Mouse (Mus musculus): ENCODE data around the gene Rps19bp1.

Rps19bp1 gene

DNA sequence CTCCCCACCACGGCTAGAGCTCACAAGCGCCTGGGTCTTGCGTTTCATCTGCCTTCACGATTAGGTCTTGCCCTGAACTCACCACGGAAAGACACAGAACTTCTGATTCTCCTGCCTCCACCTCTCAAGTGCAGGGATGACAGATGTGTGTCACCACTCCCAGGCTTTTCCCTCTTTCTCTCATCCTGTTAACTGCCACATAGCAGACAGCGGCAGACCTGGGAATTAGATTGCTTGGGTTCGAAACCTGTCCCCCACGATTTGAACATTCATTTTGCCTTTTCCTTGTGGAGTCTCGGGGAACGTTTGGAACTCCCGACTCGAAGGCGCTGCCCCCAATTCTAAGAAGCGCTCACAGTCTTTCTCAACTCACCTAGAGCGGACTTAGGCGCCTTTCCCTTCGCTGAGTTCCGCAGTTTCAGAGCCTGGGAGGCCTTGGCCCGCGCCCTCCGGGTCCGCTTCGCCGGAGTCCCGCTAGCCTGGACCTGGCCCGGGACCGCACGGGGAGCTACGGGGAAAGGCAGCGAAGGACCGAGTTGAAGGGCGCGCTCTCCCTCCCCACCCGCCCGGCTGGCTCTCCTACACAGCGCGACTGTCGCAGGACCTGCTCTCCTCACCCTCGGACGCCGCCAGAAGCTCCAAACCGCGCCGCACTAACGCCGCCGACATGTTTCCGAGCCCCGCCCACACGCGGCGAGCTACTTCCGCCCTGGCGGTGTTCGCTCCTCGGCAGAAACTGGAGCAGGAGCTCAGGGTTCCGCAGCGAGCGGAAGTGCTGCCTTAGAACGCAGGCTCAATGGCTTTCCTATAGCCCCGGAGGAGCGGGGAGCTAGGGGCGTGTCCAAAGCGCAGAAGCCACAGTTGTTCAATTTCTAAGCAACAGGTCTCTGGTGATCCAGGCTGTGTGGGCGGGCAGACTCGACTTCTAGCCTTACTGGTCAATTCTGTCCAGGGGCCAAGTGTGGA, at the start of gene Rps19bp1:
Gene Rps19bp1 (minus strand): TSS at position 706 of the 966 bp plus-strand sequence.
- DNase-seq (ENCODE audit: low spot score), result peak; percentile 81

- no peak for DNase-seq (ENCODE audit: low spot score)
Measured at GRCm38 (mm10) chr15:80306146-80306545, 42.0 kb upstream of the Rps19bp1 start.

GRCm38 (mm10) chr15:80304188-80304587, 40.1 kb upstream of the Rps19bp1 start:
- DNase-seq (ENCODE audit: low spot score), result no peak

DNA sequence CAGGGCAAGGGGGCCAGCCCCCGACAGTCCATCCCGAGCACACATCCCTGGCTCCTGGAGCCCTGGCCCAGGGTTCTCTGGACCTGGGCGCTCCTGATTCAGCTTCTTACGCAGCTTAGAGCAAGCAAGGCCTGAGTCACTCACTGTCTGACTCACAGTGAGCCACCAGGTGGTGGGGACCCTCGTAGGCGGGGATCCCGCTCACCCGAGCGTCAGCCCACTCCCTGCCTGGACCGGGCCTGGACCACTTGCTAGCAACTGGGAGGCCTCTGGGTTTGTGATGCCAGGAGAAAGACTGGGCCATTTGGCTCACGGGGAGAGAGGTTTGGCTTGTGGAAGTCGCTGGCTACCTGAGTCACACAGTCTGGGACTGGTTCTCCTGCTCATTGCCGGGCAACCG, 39.7 kb upstream of the Rps19bp1 start:
- no peak for DNase-seq (ENCODE audit: low spot score)

DNA sequence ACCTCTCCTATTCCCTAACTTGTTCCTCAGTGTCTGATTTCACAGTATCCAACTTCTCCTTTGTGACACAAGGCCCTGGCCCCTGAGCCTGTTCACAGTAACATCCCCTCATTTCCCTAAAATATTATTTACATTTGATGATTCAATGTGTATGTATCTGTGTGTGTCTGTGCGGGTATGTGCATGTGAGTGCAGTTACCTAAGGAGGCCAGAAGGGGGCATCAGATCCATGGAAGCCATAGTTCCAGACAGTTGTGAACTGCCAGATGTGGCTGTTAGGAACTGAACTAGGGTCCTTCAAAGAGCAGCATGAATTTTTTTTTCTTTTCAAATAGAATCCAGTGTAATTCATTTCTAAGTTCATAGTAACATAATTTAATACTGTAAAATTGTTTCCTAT, 33.0 kb upstream of the Rps19bp1 start:
- DNase-seq (ENCODE audit: low spot score), result no peak

DNA sequence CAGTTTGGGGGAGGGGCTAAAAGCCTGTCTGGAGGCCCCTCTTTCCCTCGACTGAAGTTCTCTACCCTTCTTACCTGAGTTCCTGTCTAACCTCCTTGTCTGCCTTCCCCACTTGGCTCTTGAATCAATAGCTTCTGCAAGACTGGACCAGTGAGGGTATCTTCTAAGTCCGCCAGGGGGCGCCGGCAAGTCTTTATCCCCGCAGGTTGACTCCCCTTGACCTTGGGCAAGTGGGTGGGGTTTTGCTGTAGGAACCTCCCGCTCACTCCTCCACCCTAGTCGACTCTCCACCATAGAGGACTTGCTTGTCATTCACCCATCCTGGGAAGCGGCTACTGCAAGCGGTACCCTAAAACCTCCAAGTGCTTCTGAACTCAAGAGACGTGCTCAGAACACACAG, 25.3 kb upstream of the Rps19bp1 start:
- peak; percentile 81 for DNase-seq (ENCODE audit: low spot score)

GRCm38 (mm10) chr15:80288036-80288435, 23.9 kb upstream of the Rps19bp1 start:
- DNase-seq (ENCODE audit: low spot score), result no peak

GRCm38 (mm10) chr15:80286851-80287415, 22.8 kb upstream of the Rps19bp1 start, which contains the start of gene Cacna1i:
Cacna1i (plus strand) TSS chr15:80287238.
- DNase-seq (ENCODE audit: low spot score), result no peak

- DNase-seq (ENCODE audit: low spot score), result no peak
Measured at GRCm38 (mm10) chr15:80280646-80281045, 16.5 kb upstream of the Rps19bp1 start.

- no peak for DNase-seq (ENCODE audit: low spot score)
Measured at GRCm38 (mm10) chr15:80279053-80279452, 14.9 kb upstream of the Rps19bp1 start.

- DNase-seq (ENCODE audit: low spot score), result peak; percentile 67
Measured at GRCm38 (mm10) chr15:80278121-80278759, 14.1 kb upstream of the Rps19bp1 start.

DNA sequence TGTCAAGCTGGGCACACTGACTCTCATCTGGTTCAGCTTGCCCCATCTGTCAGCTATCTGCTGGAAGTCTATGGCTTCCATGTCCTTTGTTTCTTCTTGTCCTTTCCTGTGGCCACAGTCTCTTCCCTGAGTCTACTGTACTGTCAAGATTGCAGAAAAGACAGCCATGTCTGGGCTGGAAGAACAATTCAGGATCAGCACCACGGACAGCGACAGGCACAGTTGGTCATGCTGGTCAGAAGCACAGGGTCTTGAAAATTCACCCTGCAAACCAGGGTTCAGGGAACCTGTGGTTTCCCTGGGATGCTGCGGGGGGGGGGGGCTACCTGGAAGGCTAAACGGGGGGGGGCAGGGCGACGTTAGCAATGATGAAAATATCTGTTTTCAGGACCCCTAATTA, 13.5 kb upstream of the Rps19bp1 start:
- DNase-seq (ENCODE audit: low spot score), result no peak

DNA sequence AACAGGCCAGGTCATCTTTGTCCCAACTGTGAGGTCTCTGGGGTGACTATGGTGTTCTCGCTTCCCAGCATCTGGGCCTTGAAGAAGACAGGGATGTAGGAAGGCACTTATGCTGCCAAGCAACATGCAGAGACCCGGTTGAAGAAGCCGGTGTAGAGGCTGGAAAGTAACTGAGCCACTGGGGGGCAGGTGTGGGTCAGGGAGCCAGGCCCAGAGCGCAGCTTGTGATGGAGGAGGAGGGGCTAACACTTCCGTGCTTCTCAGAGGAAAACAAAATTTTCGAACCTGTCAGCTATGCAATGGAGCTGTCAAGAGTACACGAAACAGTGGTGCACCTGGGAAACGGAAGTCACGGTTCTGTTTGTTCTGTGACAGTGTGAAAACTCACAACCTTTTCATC, 13.0 kb upstream of the Rps19bp1 start:
- no peak for DNase-seq (ENCODE audit: low spot score)

DNA sequence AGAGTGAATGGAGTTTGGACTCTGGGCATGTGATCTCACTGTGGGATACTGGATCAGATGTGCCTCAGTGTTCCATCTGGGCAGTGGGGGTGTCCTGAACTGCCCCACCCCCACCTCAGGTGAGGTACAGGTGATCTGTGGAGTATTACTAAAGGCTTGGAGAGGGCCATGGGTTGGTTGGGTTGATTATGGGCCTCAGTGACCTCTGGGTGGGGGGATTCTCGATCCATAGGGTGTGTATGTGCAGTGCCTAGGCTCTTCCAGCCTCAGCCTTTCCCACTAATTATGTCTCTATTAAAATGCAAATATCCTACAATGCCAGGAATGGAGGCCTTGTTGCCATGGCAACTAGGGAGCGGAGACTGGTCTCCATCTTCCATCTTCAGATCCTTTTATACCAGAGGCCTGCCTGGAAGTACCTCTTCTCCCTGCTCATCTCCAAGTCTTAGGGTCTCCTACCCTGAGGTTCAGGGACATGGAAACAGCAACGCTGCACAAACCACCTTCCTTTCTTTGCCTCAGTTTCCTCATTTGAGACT, 7.8 kb upstream of the Rps19bp1 start:
- DNase-seq (ENCODE audit: low spot score), result no peak

GRCm38 (mm10) chr15:80266281-80266680, 2.2 kb upstream of the Rps19bp1 start:
- DNase-seq (ENCODE audit: low spot score), result peak; percentile 71

DNA sequence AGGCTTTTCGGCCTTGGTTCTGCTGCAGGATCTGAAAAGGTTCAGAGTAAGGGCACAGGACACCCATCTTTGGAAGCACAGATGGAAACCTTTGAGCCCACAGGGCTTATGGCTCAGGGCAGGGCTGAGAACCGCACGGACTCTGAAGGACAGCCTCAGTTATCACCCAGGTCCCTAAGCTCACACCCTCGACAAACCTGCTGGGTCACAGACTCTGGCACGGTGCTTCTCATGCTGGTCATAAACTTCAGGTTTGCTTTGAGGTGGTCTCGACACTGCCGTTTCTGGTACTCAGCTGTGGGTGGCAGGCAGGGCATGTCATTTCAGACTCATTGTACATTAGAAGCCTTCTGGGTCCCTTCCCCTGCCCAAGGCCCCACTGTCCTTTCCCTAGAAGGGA, 3.0 kb downstream of the Rps19bp1 start:
- no peak for DNase-seq (ENCODE audit: low spot score)

DNA sequence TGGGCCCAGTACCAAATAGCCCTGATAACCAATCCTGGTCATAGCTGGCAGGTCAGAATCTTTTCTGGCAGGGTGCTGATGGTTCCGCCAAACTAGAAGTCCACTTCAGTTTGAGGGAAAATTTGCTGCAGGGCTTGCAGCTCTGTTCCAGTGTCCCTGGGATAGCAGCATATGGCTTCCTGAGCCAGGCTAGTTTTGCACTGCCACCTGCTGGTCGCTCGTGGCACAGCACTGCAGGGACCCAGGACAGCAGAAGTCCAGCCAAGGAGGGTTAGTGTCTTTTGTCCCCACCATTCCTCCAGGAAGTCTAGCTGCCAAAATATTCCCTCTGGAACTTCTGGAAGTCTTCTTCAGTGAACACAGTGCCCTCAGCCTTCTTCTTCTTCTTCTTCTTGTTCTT, 3.4 kb downstream of the Rps19bp1 start:
- no peak for DNase-seq (ENCODE audit: low spot score)

- DNase-seq (ENCODE audit: low spot score), result no peak
Measured at GRCm38 (mm10) chr15:80259406-80260045, 4.6 kb downstream of the Rps19bp1 start.

DNA sequence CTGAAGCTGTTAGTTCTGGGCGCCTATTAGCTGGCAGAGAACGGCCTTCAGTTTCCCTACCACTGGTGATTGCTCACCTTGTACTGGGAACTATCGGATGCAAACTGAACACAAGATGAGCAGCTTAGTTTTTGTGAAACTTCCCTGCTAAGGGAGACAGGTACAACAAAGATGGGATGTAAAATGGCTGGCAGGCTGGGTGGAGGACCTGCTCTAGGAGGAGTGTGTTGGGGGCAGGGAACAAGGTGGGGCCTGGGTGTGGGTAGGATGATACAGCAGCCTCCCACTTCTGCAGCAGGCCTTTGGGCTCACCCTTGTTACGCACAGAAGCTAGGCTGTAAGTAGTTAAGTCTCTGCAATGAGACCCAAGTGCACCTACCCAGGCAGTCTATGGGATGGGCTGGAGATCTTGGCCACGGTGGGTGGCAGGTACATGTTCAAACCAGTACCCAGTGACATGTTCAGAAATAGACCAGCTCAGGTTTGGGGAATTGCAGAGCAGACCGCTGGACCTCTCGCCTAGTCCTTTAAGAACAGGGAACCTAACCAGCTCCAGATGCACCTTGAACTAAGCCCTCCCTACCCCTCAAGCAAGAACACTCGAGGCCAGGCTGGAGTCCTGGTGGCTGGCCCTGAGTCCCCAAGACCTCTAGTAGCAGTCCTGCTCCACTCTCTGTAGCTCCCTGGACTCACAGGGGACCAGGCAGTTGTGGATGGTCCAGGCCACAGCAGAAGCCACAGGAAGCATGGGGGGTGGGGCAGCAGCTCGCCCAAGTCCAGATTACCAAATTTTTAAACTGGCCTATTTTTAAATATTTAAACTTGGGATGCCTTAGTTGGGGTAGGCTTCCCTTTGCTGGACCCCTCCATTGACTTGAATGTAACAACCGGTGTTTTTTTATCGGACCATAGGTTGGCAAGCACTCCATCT, 5.6 kb downstream of the Rps19bp1 start:
- no peak for DNase-seq (ENCODE audit: low spot score)

GRCm38 (mm10) chr15:80257602-80258239, 6.4 kb downstream of the Rps19bp1 start:
- no peak for DNase-seq (ENCODE audit: low spot score)
